Mouse (Mus musculus): Measurements from ENCODE around the gene Mylip. TPM values are rescaled to one million over a fixed set of nuclear protein-coding genes. Genes with fewer than 3 reads are reported as not detected.

Mylip gene
- total and polyA plus RNA-seq, 2 experiments from 2014 or later = 3.8 to 15.6 TPM

DNA sequence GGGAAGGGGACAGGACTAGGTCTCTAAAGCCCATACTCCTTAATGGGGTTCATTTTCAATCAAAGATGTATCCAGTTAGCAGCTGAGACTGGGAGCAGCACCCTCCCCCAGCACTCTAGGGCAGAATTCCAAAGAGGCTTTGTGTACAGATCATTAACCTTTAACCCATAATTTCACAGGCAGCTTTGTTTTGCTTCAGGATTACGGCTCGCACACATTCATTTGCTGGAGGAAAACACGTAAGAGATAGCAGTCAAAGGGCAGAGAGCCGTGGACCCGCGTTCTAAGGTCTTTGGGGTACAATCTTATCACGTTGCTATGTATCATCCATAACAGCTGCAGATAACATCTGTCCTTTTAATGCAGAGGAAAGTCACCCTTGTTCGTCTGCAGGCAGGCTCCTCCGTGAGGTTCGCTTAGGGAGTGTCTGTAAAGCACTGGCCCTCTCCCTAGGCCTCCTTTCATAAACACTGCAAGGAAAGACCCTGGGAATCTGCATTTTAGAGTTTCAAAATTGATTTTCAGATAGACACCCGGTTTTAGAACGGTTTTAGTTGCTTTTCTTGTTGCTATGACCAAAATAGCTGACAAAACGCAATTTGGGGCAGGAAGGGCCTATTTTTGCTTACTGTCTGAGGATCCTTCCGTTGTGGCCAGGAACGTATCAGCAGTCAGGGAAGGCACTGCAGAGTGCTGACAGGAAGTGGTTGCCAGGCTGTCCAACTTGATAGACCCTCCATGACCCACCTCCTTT, 65.7 kb downstream of the Mylip start:
- no peak overlapping the region for H3K27ac ChIP-seq (ENCODE audit: low read depth, low read length)
- no peaks in the 10 kb centered on the region for H3K4me1 ChIP-seq (ENCODE audit: insufficient read depth)
- ATAC-seq = no peak
- no peak overlapping the region for H3K9ac ChIP-seq
- no peak overlapping the region for H3K4me2 ChIP-seq (ENCODE audit: low read depth)
- H3K4me3 ChIP-seq (ENCODE audit: low read depth, low read length) = no peak overlapping the region
- no peaks in the 10 kb centered on the region; the same call in 1 of the 2 replicates for H3K27me3 ChIP-seq (ENCODE audit: insufficient read depth, low read length)
- 28% methylated on average over 15 of the region's 15 CpGs for WGBS
- H3K9me3 ChIP-seq (ENCODE audit: low read length) = no peaks in the 10 kb centered on the region
- no peak for DNase-seq
- no peak for TF ChIP-seq CTCF (IDR thresholded peaks at IDR 0.05; ENCODE audit: low read depth)
- H3K36me3 ChIP-seq (ENCODE audit: insufficient read depth) = no peaks in the 10 kb centered on the region

DNA sequence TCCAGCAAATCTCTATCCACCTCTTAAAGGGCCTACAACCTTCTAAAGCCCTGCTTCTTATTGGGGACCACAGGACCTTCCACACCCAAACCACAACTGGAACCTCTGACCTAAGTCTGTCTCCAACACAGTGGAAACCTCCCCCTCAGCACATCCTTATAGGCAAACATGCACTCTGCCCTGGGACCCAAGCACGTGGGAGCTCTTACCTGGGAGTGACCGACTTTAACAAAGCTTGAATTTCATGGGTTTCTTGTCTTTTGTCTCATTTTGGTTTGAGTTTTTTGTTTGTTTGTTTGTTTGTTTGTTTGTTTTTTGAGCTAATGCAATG, 66.3 kb downstream of the Mylip start:
- Histone ChIP-seq H3K4me1 (ENCODE audit: insufficient read depth) (no peaks in the 10 kb centered on the region), H3K27me3 (ENCODE audit: insufficient read depth, low read length) (no peaks in the 10 kb centered on the region; the same call in 1 of the 2 replicates), H3K4me3 (ENCODE audit: low read depth, low read length) (no peak overlapping the region), H3K36me3 (ENCODE audit: insufficient read depth) (no peaks in the 10 kb centered on the region), H3K9ac (no peak overlapping the region), H3K27ac (ENCODE audit: low read depth, low read length) (no peak overlapping the region), H3K4me2 (ENCODE audit: low read depth) (no peak overlapping the region), H3K9me3 (ENCODE audit: low read length) (no peaks in the 10 kb centered on the region)
- no peak for TF ChIP-seq CTCF (IDR thresholded peaks at IDR 0.05; ENCODE audit: low read depth)
- 80% methylated on average over 2 of the region's 2 CpGs for WGBS
- DNase-seq = no peak
- ATAC-seq = no peak

DNA sequence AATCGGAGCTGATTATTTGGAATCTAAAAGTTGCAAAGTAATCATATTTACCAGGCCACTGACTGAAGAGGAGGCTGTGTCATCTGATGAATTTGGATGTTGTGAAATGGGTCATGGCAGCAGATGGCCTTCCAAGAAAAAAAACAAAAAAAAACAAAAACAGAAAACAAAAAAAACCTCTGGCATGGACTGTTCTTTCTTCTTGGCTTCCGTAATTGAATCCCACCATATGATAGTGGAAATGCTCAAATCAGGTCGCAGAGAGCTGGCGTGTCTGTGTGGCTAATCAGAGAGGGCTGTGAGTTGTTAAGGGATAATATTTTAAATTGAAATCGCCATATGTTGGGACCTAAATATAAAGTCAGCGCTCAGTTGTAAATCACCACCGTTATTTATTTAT, 67.9 kb downstream of the Mylip start:
- Histone ChIP-seq H3K36me3 (ENCODE audit: insufficient read depth) (no peaks in the 10 kb centered on the region), H3K4me1 (ENCODE audit: insufficient read depth) (no peaks in the 10 kb centered on the region), H3K27ac (ENCODE audit: low read depth, low read length) (no peak overlapping the region), H3K4me3 (ENCODE audit: low read depth, low read length) (no peak overlapping the region), H3K9ac (no peak overlapping the region), H3K9me3 (ENCODE audit: low read length) (no peaks in the 10 kb centered on the region), H3K4me2 (ENCODE audit: low read depth) (no peak overlapping the region), H3K27me3 (ENCODE audit: insufficient read depth, low read length) (no peaks in the 10 kb centered on the region; the same call in 1 of the 2 replicates)
- ATAC-seq = no peak
- no peak for DNase-seq
- TF ChIP-seq CTCF (IDR thresholded peaks at IDR 0.05; ENCODE audit: low read depth) = no peak
- 73% methylated on average over 7 of the region's 7 CpGs for whole genome bisulfite sequencing

DNA sequence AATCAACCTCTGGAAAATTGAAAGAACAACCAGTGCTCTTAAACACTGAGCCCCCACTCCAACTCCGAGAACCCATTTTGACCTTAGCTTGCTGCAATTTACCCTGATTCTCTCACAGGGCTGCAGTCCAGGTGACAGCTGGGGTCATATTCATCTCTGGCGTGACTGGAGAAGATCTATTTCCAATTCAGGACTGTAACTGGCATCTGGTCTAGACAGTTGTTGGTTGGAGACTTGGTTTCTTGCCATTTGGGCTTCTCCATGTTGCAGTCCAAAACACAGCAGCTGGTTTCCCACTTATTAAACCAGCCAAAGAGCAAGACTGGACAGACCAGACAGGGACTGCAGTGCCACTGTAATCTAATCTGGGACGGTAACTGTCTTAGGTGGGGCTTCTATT, 70.6 kb downstream of the Mylip start:
- no peak for ATAC-seq
- no peaks in the 10 kb centered on the region for H3K4me1 ChIP-seq (ENCODE audit: insufficient read depth)
- TF ChIP-seq CTCF (IDR thresholded peaks at IDR 0.05; ENCODE audit: low read depth) = no peak
- no peak overlapping the region for H3K9ac ChIP-seq
- DNase-seq = no peak
- no peaks in the 10 kb centered on the region for H3K36me3 ChIP-seq (ENCODE audit: insufficient read depth)
- H3K27ac ChIP-seq (ENCODE audit: low read depth, low read length) = no peak overlapping the region
- no peaks in the 10 kb centered on the region; the same call in 1 of the 2 replicates for H3K27me3 ChIP-seq (ENCODE audit: insufficient read depth, low read length)
- no peak overlapping the region for H3K4me2 ChIP-seq (ENCODE audit: low read depth)
- no peaks in the 10 kb centered on the region for H3K9me3 ChIP-seq (ENCODE audit: low read length)
- no peak overlapping the region for H3K4me3 ChIP-seq (ENCODE audit: low read depth, low read length)
- 85% methylated on average over 3 of the region's 3 CpGs for WGBS

DNA sequence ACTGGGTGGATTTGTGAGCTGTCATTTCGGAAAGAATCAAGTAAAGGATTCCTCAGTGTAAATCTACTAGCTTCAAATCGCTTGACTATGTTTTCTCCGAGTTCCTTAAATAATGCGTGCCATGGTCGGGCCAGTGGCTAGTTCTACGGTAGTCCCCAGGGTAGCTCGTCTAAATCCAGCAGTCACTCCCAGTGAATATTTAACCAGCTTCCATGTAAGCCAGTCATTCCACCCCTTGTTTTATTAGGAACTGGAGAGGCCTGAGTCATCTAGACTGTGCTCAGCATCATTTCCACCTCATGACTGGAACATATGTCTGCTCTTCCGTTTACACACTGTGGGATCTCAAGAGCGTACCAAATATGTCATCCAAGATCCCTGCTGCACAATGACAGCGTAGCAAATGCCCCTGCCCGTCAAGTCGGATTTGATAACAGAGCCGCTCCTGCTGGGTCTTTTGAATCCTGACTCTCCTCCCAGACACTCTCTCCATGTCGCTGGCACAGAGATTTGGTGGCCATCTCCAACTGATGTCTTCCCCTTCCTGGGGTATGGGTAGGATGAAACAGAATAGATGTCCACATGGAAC, 71.9 kb downstream of the Mylip start:
- Histone ChIP-seq H3K36me3 (ENCODE audit: insufficient read depth) (no peaks in the 10 kb centered on the region), H3K9ac (no peak overlapping the region), H3K4me1 (ENCODE audit: insufficient read depth) (no peaks in the 10 kb centered on the region), H3K27me3 (ENCODE audit: insufficient read depth, low read length) (no peaks in the 10 kb centered on the region), H3K4me2 (ENCODE audit: low read depth) (no peak overlapping the region), H3K9me3 (ENCODE audit: low read length) (no peaks in the 10 kb centered on the region), H3K27ac (ENCODE audit: low read depth, low read length) (no peak overlapping the region), H3K4me3 (ENCODE audit: low read depth, low read length) (no peak overlapping the region)
- WGBS = 79% methylated on average over 14 of the region's 14 CpGs
- no peak for TF ChIP-seq CTCF (IDR thresholded peaks at IDR 0.05; ENCODE audit: low read depth)
- ATAC-seq (no peak; the same call in 1 of the 2 replicates), DNase-seq (no peak)

Other genes with a start within 250 kb of the Mylip start
- gene Gmpr, start 117.7 kb downstream of the Mylip start, total RNA-seq (2014; rRNA removed) = 23.7 and 23.8 TPM in 2 replicates
- 39.5 and 40.8 TPM in 2 replicates for gene Gmpr, start 117.7 kb downstream of the Mylip start, polyA plus RNA-seq (2015; fragmentation: Nextera tagmentation; extraction: Ambion mirVana)

Measured in forebrain, postnatal 0 days (tissue).